7 mouse cellular contexts compared by ENCODE assay signal in genomic region chr2:114201574-114201973, GRCm38 (mm10). TPM values are rescaled to one million over a fixed set of nuclear protein-coding genes. Genes with fewer than 3 reads are reported as not detected.
A peak's percentile ranks its signal among the peaks of the same experiment; 100 is the strongest.
DNase-seq lines count a peak whose midpoint lies in the region; ATAC-seq and TF ChIP-seq lines count a peak whose summit lies in the region.

No protein-coding gene starts in this region.

- H3K9me3 ChIP-seq in lung, embryonic 14.5 days (ENCODE audit: low read depth, low read length): no peaks in the 10 kb centered on the region
- H3K9me3 ChIP-seq in forebrain, embryonic 10.5 days: no peaks in the 10 kb centered on the region
- no peaks in the 10 kb centered on the region for H3K9me3 ChIP-seq in limb, embryonic 10.5 days (replicated peaks)
- H3K9me3 ChIP-seq in neural tube, embryonic 15.5 days (replicated peaks): no peaks in the 10 kb centered on the region

- H3K4me2 ChIP-seq in lung, embryonic 14.5 days: peak overlapping the region; percentile 73
- peak overlapping the region; percentile 68 for H3K4me2 ChIP-seq in neural tube, embryonic 15.5 days

- no peak for TF ChIP-seq CTCF in lung, embryonic 14.5 days (IDR thresholded peaks at IDR 0.05; ENCODE audit: low read depth)

- no peak overlapping the region for H3K27ac ChIP-seq in lung, embryonic 14.5 days (ENCODE audit: low read depth)
- H3K27ac ChIP-seq in forebrain, embryonic 10.5 days: peak overlapping the region; percentile 97
- peak overlapping the region; percentile 95 for H3K27ac ChIP-seq in limb, embryonic 10.5 days
- peak overlapping the region; percentile 77 for H3K27ac ChIP-seq in neural tube, embryonic 15.5 days (replicated peaks)

- H3K36me3 ChIP-seq in lung, embryonic 14.5 days (ENCODE audit: insufficient read depth): peaks cover 7% of the 10 kb centered on the region
- H3K36me3 ChIP-seq in forebrain, embryonic 10.5 days (replicated peaks): peaks cover 9% of the 10 kb centered on the region
- H3K36me3 ChIP-seq in limb, embryonic 10.5 days: peaks cover 9% of the 10 kb centered on the region
- peaks cover 6% of the 10 kb centered on the region; the same call in 1 of the 2 replicates for H3K36me3 ChIP-seq in neural tube, embryonic 15.5 days

- H3K9ac ChIP-seq in lung, embryonic 14.5 days: peak overlapping the region; percentile 93
- H3K9ac ChIP-seq in neural tube, embryonic 15.5 days (replicated peaks): peak overlapping the region; percentile 92

- WGBS in lung, embryonic 14.5 days: 29% methylated on average over 4 of the region's 4 CpGs
- WGBS in forebrain, embryonic 10.5 days: 39% methylated on average over 4 of the region's 4 CpGs
- WGBS in limb, embryonic 10.5 days: 44% methylated on average over 4 of the region's 4 CpGs
- 42% methylated on average over 4 of the region's 4 CpGs for WGBS in neural tube, embryonic 15.5 days

- no peaks in the 10 kb centered on the region for H3K27me3 ChIP-seq in lung, embryonic 14.5 days (ENCODE audit: insufficient read depth, low read length)
- no peaks in the 10 kb centered on the region for H3K27me3 ChIP-seq in forebrain, embryonic 10.5 days (ENCODE audit: poor library complexity, severe bottlenecking)
- H3K27me3 ChIP-seq in limb, embryonic 10.5 days (ENCODE audit: low read depth, poor library complexity, severe bottlenecking): no peaks in the 10 kb centered on the region
- H3K27me3 ChIP-seq in neural tube, embryonic 15.5 days (replicated peaks): no peaks in the 10 kb centered on the region

- no peak for ATAC-seq in lung, embryonic 14.5 days (ENCODE audit: insufficient read depth)
- ATAC-seq in neural tube, embryonic 15.5 days (ENCODE audit: low FRiP score): peak; percentile 26; the same call in 1 of the 2 replicates

- H3K4me1 ChIP-seq in lung, embryonic 14.5 days (ENCODE audit: insufficient read depth): peaks cover 11% of the 10 kb centered on the region
- H3K4me1 ChIP-seq in forebrain, embryonic 10.5 days: peaks cover 19% of the 10 kb centered on the region
- peaks cover 9% of the 10 kb centered on the region for H3K4me1 ChIP-seq in limb, embryonic 10.5 days
- H3K4me1 ChIP-seq in neural tube, embryonic 15.5 days: peaks cover 21% of the 10 kb centered on the region

- H3K4me3 ChIP-seq in lung, embryonic 14.5 days (ENCODE audit: low read depth, low read length): peak overlapping the region; percentile 83
- H3K4me3 ChIP-seq in forebrain, embryonic 10.5 days: peak overlapping the region; percentile 84
- peak overlapping the region; percentile 91 for H3K4me3 ChIP-seq in limb, embryonic 10.5 days
- H3K4me3 ChIP-seq in neural tube, embryonic 15.5 days (replicated peaks): peak overlapping the region; percentile 70

- no peak for DNase-seq in lung, embryonic 14.5 days
- DNase-seq in lung, postnatal 10 days: no peak
- no peak for DNase-seq in forebrain, embryonic 10.5 days (ENCODE audit: extremely low spot score, low spot score)
- DNase-seq in limb, embryonic 10.5 days (ENCODE audit: low spot score): no peak
- DNase-seq in urinary bladder, postnatal 36 days (ENCODE audit: low spot score in 2 of 2): no peak
- no peak for DNase-seq in layer of hippocampus, adult 8-10 months (ENCODE audit: low spot score in 2 of 2)

RNA-seq across cellular contexts. Expression of gene Zfp770, which starts 0.3 kb away (rescaled TPM):
- 5.9 and 6.3 TPM in 2 replicates for polyA plus RNA-seq in lung, embryonic 14.5 days (2014; fragmentation: Nextera tagmentation; extraction: Ambion mirVana)
- 3.8 and 4.1 TPM in 2 replicates for polyA plus RNA-seq in forebrain, embryonic 10.5 days (2016; fragmentation: Nextera tagmentation; extraction: Ambion mirVana)
- 2.9 and 3.0 TPM in 2 replicates for polyA plus RNA-seq in limb, embryonic 10.5 days (2016; fragmentation: Nextera tagmentation; extraction: Ambion mirVana)
- 5.5 TPM in 2 replicates for polyA plus RNA-seq in neural tube, embryonic 15.5 days (2015; fragmentation: Nextera tagmentation; extraction: Ambion mirVana)
- total RNA-seq in layer of hippocampus, adult 8-10 months (2022): 10 to 100 TPM; 18.9 to 24.5 (median 22.0) TPM

RNA-seq across cellular contexts. Expression of gene Aqr, which starts 14.8 kb away (rescaled TPM):
- 51.8 and 56.5 TPM in 2 replicates for polyA plus RNA-seq in lung, embryonic 14.5 days (2014; fragmentation: Nextera tagmentation; extraction: Ambion mirVana)
- 50.1 and 52.0 TPM in 2 replicates for polyA plus RNA-seq in forebrain, embryonic 10.5 days (2016; fragmentation: Nextera tagmentation; extraction: Ambion mirVana)
- 47.9 and 49.1 TPM in 2 replicates for polyA plus RNA-seq in limb, embryonic 10.5 days (2016; fragmentation: Nextera tagmentation; extraction: Ambion mirVana)
- 33.5 and 36.9 TPM in 2 replicates for polyA plus RNA-seq in neural tube, embryonic 15.5 days (2015; fragmentation: Nextera tagmentation; extraction: Ambion mirVana)
- total RNA-seq in layer of hippocampus, adult 8-10 months (2022): 10 to 100 TPM; 26.9 to 37.3 (median 33.7) TPM
